Mouse (Mus musculus) megakaryocyte, embryonic 14.5 days (primary cell): Measurements from ENCODE around the gene Ralb. TPM values are rescaled to one million over a fixed set of nuclear protein-coding genes. Genes with fewer than 3 reads are reported as not detected.

Source experiments
- H3K27me3 ChIP-seq: replicated peaks from 2 replicates; pipeline ENCODE3; 2012; ENCODE audit warnings: inconsistent platforms
- H3K36me3 ChIP-seq: replicated peaks from 2 replicates; pipeline ENCODE3; 2012; ENCODE audit warnings: low read length, inconsistent platforms, mixed read lengths
- H3K4me1 ChIP-seq: 2 replicates; pipeline ENCODE4 v1.6.1; 2012; ENCODE audit warnings: inconsistent platforms
- H3K4me3 ChIP-seq: replicated peaks from 2 replicates; pipeline ENCODE3; 2012; ENCODE audit warnings: moderate library complexity, mild to moderate bottlenecking, inconsistent platforms
- H3K9me3 ChIP-seq: 2 replicates; pipeline ENCODE4 v1.6.1; 2012; ENCODE audit warnings: inconsistent platforms
- FLI1 ChIP-seq: IDR thresholded peaks from 2 replicates; pipeline ENCODE4 v1.6.1; 2012; ENCODE audit warnings: low read length, inconsistent platforms, mixed read lengths
- GATA1 ChIP-seq: IDR thresholded peaks from 3 replicates; pipeline ENCODE4 v1.6.1; 2012; ENCODE audit warnings: mixed read lengths, low read length, inconsistent platforms, borderline replicate concordance
- polyA plus RNA-seq: library from polyadenylated mRNA; stranded (reverse); fragments of >175 nt; gene quantifications from 2 replicates; pipeline ENCODE4 v1.2.3, GENCODE M21; 2012; ENCODE audit warnings: low replicate concordance; ENCODE audit not compliant: insufficient read depth

The Ralb gene
- polyA plus RNA-seq, 1 experiment: 45.9 TPM

GRCm38 (mm10) chr1:119509474-119509873 is 4.9 kb upstream of the Ralb start:
- Histone ChIP-seq H3K4me1 (peaks cover 59% of the 10 kb centered on the region), H3K27me3 (peaks cover 64% of the 10 kb centered on the region), H3K9me3 (peaks cover 15% of the 10 kb centered on the region), H3K36me3 (peaks cover 2% of the 10 kb centered on the region), H3K4me3 (no peak overlapping the region)
- no peak for TF ChIP-seq FLI1
- TF ChIP-seq GATA1: no peak

- no peak for TF ChIP-seq GATA1
- no peak for TF ChIP-seq FLI1
- Histone ChIP-seq H3K9me3 (peaks cover 6% of the 10 kb centered on the region), H3K4me3 (no peak overlapping the region), H3K27me3 (peaks cover 60% of the 10 kb centered on the region), H3K4me1 (peaks cover 63% of the 10 kb centered on the region), H3K36me3 (no peaks in the 10 kb centered on the region)
Measured at GRCm38 (mm10) chr1:119508548-119508947, 4.0 kb upstream of the Ralb start.

- Histone ChIP-seq H3K27me3 (peaks cover 45% of the 10 kb centered on the region), H3K9me3 (no peaks in the 10 kb centered on the region; the same call in 1 of the 2 replicates), H3K36me3 (peaks cover 11% of the 10 kb centered on the region), H3K4me1 (peaks cover 86% of the 10 kb centered on the region), H3K4me3 (peak overlapping the region; percentile 65)
- TF ChIP-seq FLI1 (no peak), GATA1 (no peak)
Measured at GRCm38 (mm10) chr1:119505951-119506350, 1.4 kb upstream of the Ralb start.

GRCm38 (mm10) chr1:119503808-119504207 is 786 bp downstream of the Ralb start:
- peaks cover 84% of the 10 kb centered on the region for H3K4me1 ChIP-seq
- peaks cover 3% of the 10 kb centered on the region; the same call in 1 of the 2 replicates for H3K9me3 ChIP-seq
- H3K27me3 ChIP-seq: peaks cover 25% of the 10 kb centered on the region
- H3K36me3 ChIP-seq: peaks cover 32% of the 10 kb centered on the region
- H3K4me3 ChIP-seq: peak overlapping the region; percentile 100
- TF ChIP-seq FLI1: no peak
- no peak for TF ChIP-seq GATA1

- H3K4me1 ChIP-seq: peaks cover 84% of the 10 kb centered on the region
- peaks cover 38% of the 10 kb centered on the region for H3K36me3 ChIP-seq
- peaks cover 19% of the 10 kb centered on the region for H3K27me3 ChIP-seq
- H3K4me3 ChIP-seq: peak overlapping the region; percentile 100
- no peak for TF ChIP-seq GATA1
- no peak for TF ChIP-seq FLI1
- peaks cover 3% of the 10 kb centered on the region; the same call in 1 of the 2 replicates for H3K9me3 ChIP-seq
Measured at GRCm38 (mm10) chr1:119503181-119503580, 1.4 kb downstream of the Ralb start.

- peak overlapping the region; percentile 100 for H3K4me3 ChIP-seq
- peaks cover 88% of the 10 kb centered on the region for H3K4me1 ChIP-seq
- peaks cover 3% of the 10 kb centered on the region; the same call in 1 of the 2 replicates for H3K9me3 ChIP-seq
- TF ChIP-seq GATA1: no peak
- peaks cover 16% of the 10 kb centered on the region for H3K27me3 ChIP-seq
- peaks cover 40% of the 10 kb centered on the region for H3K36me3 ChIP-seq
Measured at GRCm38 (mm10) chr1:119502729-119503128, 1.9 kb downstream of the Ralb start.

- H3K4me3 ChIP-seq: peak overlapping the region; percentile 78
- H3K4me1 ChIP-seq: peaks cover 91% of the 10 kb centered on the region
- peaks cover 8% of the 10 kb centered on the region for H3K27me3 ChIP-seq
- TF ChIP-seq GATA1: no peak
- peaks cover 3% of the 10 kb centered on the region; the same call in 1 of the 2 replicates for H3K9me3 ChIP-seq
- peaks cover 49% of the 10 kb centered on the region for H3K36me3 ChIP-seq
Measured at GRCm38 (mm10) chr1:119501881-119502280, 2.7 kb downstream of the Ralb start.

- Histone ChIP-seq H3K9me3 (peaks cover 3% of the 10 kb centered on the region; the same call in 1 of the 2 replicates), H3K4me3 (no peak overlapping the region), H3K27me3 (no peaks in the 10 kb centered on the region), H3K36me3 (peaks cover 70% of the 10 kb centered on the region), H3K4me1 (peaks cover 92% of the 10 kb centered on the region)
- no peak for TF ChIP-seq GATA1
- TF ChIP-seq FLI1: no peak
Measured at GRCm38 (mm10) chr1:119499456-119499855, 5.1 kb downstream of the Ralb start.

GRCm38 (mm10) chr1:119498536-119499231 is 5.9 kb downstream of the Ralb start:
- peak overlapping the region; percentile 20 for H3K4me3 ChIP-seq
- TF ChIP-seq FLI1 (no peak), GATA1 (no peak)
- H3K36me3 ChIP-seq: peaks cover 77% of the 10 kb centered on the region
- H3K9me3 ChIP-seq: peaks cover 3% of the 10 kb centered on the region; the same call in 1 of the 2 replicates
- H3K4me1 ChIP-seq: peaks cover 96% of the 10 kb centered on the region
- no peaks in the 10 kb centered on the region for H3K27me3 ChIP-seq

GRCm38 (mm10) chr1:119497346-119498004 is 7.1 kb downstream of the Ralb start:
- Histone ChIP-seq H3K4me3 (no peak overlapping the region), H3K9me3 (peaks cover 3% of the 10 kb centered on the region; the same call in 1 of the 2 replicates), H3K4me1 (peaks cover 96% of the 10 kb centered on the region), H3K36me3 (peaks cover 83% of the 10 kb centered on the region), H3K27me3 (no peaks in the 10 kb centered on the region)
- TF ChIP-seq FLI1 (no peak), GATA1 (no peak)
